Mouse (Mus musculus) G1E (cell line): ENCODE measurements at regions not wholly inside any gene's neighbourhood (a gene's known extent, or its start where the extent isn't known, plus 50 kb on each side); places are given as distances from the start of the nearest gene placed in this dataset.

Experiments used
- CTCF ChIP-seq: IDR thresholded peaks from 2 replicates; pipeline ENCODE4 v1.5.1; 2012; ENCODE audit warnings: low read depth, low read length, inconsistent platforms, mixed read lengths
- GATA1 ChIP-seq: IDR thresholded peaks from 2 replicates; pipeline ENCODE4 v1.6.1; 2012; ENCODE audit warnings: borderline replicate concordance, low read length, inconsistent platforms, mixed read lengths
- POLR2AphosphoS5 ChIP-seq: IDR thresholded peaks from 2 replicates; pipeline ENCODE4 v1.6.1; 2012; ENCODE audit warnings: low read depth, low read length, inconsistent platforms; ENCODE audit not compliant: insufficient replicate concordance
- TAL1 ChIP-seq: conservative IDR thresholded peaks from 2 replicates; pipeline ENCODE4 v1.6.1; 2012; ENCODE audit warnings: low read depth, low read length, inconsistent platforms, mixed read lengths

DNA sequence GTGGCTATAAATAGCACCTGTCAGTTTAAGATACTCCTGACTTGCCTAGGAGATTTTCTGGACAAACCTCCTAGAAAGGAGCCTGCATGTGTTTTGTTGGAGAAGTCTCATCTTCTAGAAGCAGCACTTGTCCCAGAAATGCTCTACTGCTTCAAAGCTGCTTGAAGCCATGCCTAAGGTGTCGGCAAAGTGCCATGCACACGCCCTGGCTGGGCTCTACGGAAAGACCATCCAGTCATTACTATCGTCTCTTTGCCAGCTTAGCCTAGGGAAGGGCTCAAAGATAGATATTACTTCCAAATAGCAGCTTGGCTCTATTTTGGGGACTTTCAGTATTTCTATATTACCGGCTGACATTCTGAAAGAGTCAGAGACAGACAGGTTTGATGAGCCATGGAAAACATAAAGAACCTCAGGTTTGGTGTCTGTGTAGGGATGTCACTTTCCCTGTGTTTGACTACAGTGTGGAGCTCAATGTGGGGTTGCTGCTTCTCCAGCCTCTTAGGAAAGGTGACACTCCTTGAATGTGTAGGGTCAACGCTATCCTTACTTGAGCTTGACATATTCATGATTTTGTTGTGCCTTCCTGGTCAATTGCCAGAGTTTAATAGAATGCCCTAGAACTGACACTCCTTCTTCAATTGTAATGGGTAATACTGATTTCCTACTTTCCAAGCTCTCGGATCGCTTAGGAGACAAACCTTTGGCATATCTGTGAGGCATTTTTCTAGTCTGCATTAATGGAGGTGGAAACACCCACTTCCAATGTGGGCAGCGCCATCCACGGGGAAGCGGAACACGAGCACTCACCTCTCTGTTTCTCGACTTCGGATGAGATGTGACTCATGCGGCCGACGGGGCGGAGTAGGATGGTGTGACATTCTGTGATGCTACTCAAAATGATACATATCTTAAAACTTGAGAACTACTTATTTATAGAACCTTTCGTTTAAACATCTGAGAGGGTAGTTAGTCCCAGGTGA is 251.3 kb downstream of the Enc1 start:
- TF ChIP-seq CTCF (no peak), GATA1 (no peak), TAL1 (no peak), POLR2AphosphoS5 (no peak)
